Mouse (Mus musculus): ENCODE measurements around the gene Phkg1.

DNA sequence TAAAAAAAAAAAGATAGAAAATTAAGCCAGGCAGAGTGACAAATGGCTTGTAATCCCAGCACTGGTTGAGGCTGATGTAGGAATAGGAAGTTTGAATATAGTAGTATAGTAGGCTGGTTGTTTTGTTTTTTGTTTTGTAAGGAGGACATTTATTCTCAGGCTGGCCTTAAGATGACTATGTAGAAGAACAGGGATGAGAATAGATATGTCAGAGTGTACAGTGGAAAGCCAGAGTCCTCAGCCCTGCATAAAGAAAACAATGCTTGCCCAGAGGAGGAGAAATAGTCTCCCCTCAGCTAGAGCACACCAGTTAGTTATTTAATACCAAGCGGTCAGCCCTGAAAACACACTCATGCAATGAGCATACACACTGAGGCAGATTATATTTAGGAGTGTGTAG lies at the start of gene Phkg1:
- TF ChIP-seq CTCF (IDR thresholded peaks at IDR 0.05) (no peak), EP300 (IDR thresholded peaks at IDR 0.05) (no peak)
